Comparison of ENCODE assay signal across 8 mouse cellular contexts in the genomic region with DNA sequence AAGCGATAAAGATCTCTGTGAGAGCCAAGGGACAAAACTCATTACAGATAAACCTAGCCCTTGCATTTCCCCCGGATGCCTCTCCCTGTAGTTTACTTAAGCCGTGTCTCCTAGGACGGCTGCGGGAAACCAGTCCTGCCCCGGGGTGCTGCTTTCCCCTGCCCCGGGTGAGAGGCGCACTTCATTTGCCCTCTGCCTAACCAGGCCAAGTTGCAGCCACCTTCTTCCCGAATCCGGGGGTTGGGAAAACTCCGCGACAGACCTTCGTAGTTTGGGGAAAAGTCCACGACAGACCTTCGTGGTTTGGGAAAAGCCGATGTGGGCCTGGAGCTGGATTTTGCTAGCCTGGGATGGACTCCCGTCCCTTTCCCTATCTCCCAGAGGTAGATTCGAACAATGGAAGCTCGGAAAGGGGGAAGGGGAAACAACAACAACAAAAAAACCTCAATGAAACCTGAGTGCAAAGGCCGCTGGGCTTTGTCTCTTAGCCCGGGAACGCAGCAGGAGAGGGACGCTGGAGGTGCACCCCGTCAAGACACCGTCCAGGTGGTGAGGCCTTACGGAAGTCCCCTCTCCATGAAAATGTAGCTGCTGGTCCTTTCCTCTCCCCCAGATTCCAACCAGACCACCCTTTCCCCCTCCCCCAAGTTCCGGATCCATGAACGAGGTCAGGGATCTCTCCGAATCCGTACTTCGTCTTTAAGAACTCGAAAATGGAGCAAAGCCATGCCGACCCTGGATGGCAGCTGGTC. TPM values are rescaled to one million over a fixed set of nuclear protein-coding genes. Genes with fewer than 3 reads are reported as not detected.
DNase-seq lines count a peak whose midpoint lies in the region; ATAC-seq and TF ChIP-seq lines count a peak whose summit lies in the region.

No protein-coding gene starts in this region.

- no peak for TF ChIP-seq CTCF in thymus, adult 2 months (IDR thresholded peaks at IDR 0.05; ENCODE audit: borderline replicate concordance, control insufficient read depth, extremely low read depth, insufficient read depth, low read length, poor library complexity)
- TF ChIP-seq CTCF in embryonic fibroblast, embryonic 13.5 days (IDR thresholded peaks at IDR 0.05; ENCODE audit: borderline replicate concordance, insufficient read depth, low read length): no peak

- no peaks in the 10 kb centered on the region for H3K36me3 ChIP-seq in thymus, adult 2 months (ENCODE audit: control insufficient read depth, insufficient read depth, low read length)
- no peaks in the 10 kb centered on the region for H3K36me3 ChIP-seq in stomach, embryonic 14.5 days (ENCODE audit: control insufficient read depth, insufficient read depth, low read length)

- peak overlapping the region; percentile 98 for H3K4me2 ChIP-seq in stomach, embryonic 14.5 days (replicated peaks; ENCODE audit: low read depth, low read length)

- peaks cover 3% of the 10 kb centered on the region; the same call in 1 of the 2 replicates for H3K27me3 ChIP-seq in thymus, adult 2 months (ENCODE audit: control insufficient read depth, insufficient read depth, low read length)
- no peaks in the 10 kb centered on the region for H3K27me3 ChIP-seq in stomach, embryonic 14.5 days (ENCODE audit: control insufficient read depth, insufficient read depth, low read length)

- H3K27ac ChIP-seq in thymus, adult 2 months (ENCODE audit: control insufficient read depth, insufficient read depth, low read length): peak overlapping the region; percentile 11; the same call in 1 of the 2 replicates
- H3K27ac ChIP-seq in embryonic fibroblast, embryonic 13.5 days (ENCODE audit: insufficient read depth, low read length): peak overlapping the region; percentile 63
- H3K27ac ChIP-seq in stomach, embryonic 14.5 days (ENCODE audit: low read length): peak overlapping the region; percentile 98

- intact Hi-C loops in heart, postnatal 10 days (cut with DNase I): loop anchor here (5.0 kb wide), 1 partner anchor 330 kb away; no protein-coding TSS in a partner anchor

- 5% methylated on average over 33 of the region's 33 CpGs for WGBS in thymus, adult 2 months
- WGBS in stomach, embryonic 14.5 days: 2% methylated on average over 33 of the region's 33 CpGs

- H3K4me3 ChIP-seq in thymus, adult 2 months (ENCODE audit: control insufficient read depth, insufficient read depth, low read length): peak overlapping the region; percentile 27; the same call in 1 of the 2 replicates
- peak overlapping the region; percentile 62 for H3K4me3 ChIP-seq in embryonic fibroblast, embryonic 13.5 days (ENCODE audit: insufficient read depth, low read length)
- peak overlapping the region; percentile 84 for H3K4me3 ChIP-seq in stomach, embryonic 14.5 days (ENCODE audit: low read depth, low read length)

- no peak for TF ChIP-seq POLR2A in thymus, adult 2 months (IDR thresholded peaks at IDR 0.05; ENCODE audit: control insufficient read depth, extremely low read depth, insufficient read depth, low read length, poor library complexity)
- TF ChIP-seq POLR2A in embryonic fibroblast, embryonic 13.5 days (IDR thresholded peaks at IDR 0.05; ENCODE audit: low read depth, low read length): no peak

- DNase-seq in thymus, adult 2 months: no peak
- DNase-seq in thymus, postnatal 36 days: no peak
- DNase-seq in heart, postnatal 10 days: peak; percentile 54 to 62
- peak; percentile 39 to 65 for DNase-seq in kidney, postnatal 36 days
- DNase-seq in lung, postnatal 10 days: peak; percentile 45
- DNase-seq in spleen, postnatal 4 days (ENCODE audit: low spot score in 2 of 2): no peak

- peak; percentile 19 for ATAC-seq in stomach, embryonic 14.5 days (ENCODE audit: insufficient number of reproducible peaks, insufficient read depth, low FRiP score, low read depth)

- H3K9ac ChIP-seq in stomach, embryonic 14.5 days (replicated peaks; ENCODE audit: low read depth, low read length): peak overlapping the region; percentile 85

- no peaks in the 10 kb centered on the region for H3K9me3 ChIP-seq in stomach, embryonic 14.5 days (ENCODE audit: control insufficient read depth, low read depth, low read length)

- H3K4me1 ChIP-seq in thymus, adult 2 months (replicated peaks; ENCODE audit: control insufficient read depth, insufficient read depth, low read length): no peaks in the 10 kb centered on the region
- H3K4me1 ChIP-seq in embryonic fibroblast, embryonic 13.5 days (ENCODE audit: control insufficient read depth, insufficient read depth, low read length): no peaks in the 10 kb centered on the region
- peaks cover 17% of the 10 kb centered on the region for H3K4me1 ChIP-seq in stomach, embryonic 14.5 days (ENCODE audit: control insufficient read depth, insufficient read depth, low read length)

RNA-seq across cellular contexts. Expression of gene Ptprg, which starts 0.6 kb away (rescaled TPM):
- polyA plus RNA-seq in thymus, adult 2 months (2012; rRNA removed): 12.3 and 13.2 TPM in 2 replicates
- polyA plus RNA-seq in embryonic fibroblast, embryonic 13.5 days (2011; ENCODE audit: insufficient read length, low read depth, missing spikeins): 45.5 and 73.9 TPM in 2 replicates
- 10 to 100 TPM; 79.8 to 89.9 TPM for total RNA-seq in heart, postnatal 10 days (2021)
- polyA plus RNA-seq in stomach, embryonic 14.5 days (2014; fragmentation: Nextera tagmentation; extraction: Ambion mirVana): 29.2 and 31.3 TPM in 2 replicates

Comparison
In these comparisons a context has a peak if more than half of its experiments do, and no peak if none do; other contexts are left out.
1. DNase-seq: peak in heart, postnatal 10 days (2 of 2), kidney, postnatal 36 days (2 of 2) and lung, postnatal 10 days (single experiment); none in thymus, adult 2 months (single experiment), thymus, postnatal 36 days (0 of 2) and spleen, postnatal 4 days (0 of 2).
2. H3K27ac ChIP-seq: peak in every context shown above with its lines; median percentile 98 in stomach, embryonic 14.5 days; 63 in embryonic fibroblast, embryonic 13.5 days; 11 in thymus, adult 2 months.
3. H3K4me3 ChIP-seq: peak in every context shown above with its lines; median percentile 84 in stomach, embryonic 14.5 days; 62 in embryonic fibroblast, embryonic 13.5 days; 27 in thymus, adult 2 months.